Mouse (Mus musculus): ENCODE data around the gene Mtcl1. TPM values are rescaled to one million over a fixed set of nuclear protein-coding genes. Genes with fewer than 3 reads are reported as not detected.

The Mtcl1 gene
- polyA plus RNA-seq, 1 experiment from 2014 or later, result 1.7 TPM

- ATAC-seq (ENCODE audit: insufficient number of reproducible peaks, low FRiP score), result no peak
- H3K4me2 ChIP-seq, result peak overlapping the region; percentile 95
- no peaks in the 10 kb centered on the region for H3K36me3 ChIP-seq
- WGBS, result 6% methylated on average over 13 of the region's 13 CpGs
- H3K9ac ChIP-seq, result peak overlapping the region; percentile 79; the same call in 1 of the 2 replicates
- no peak overlapping the region for H3K27ac ChIP-seq (ENCODE audit: poor library complexity, severe bottlenecking)
- H3K4me1 ChIP-seq (replicated peaks), result peaks cover 21% of the 10 kb centered on the region
- H3K9me3 ChIP-seq (replicated peaks), result no peaks in the 10 kb centered on the region
- H3K4me3 ChIP-seq, result peak overlapping the region; percentile 70
- H3K27me3 ChIP-seq (replicated peaks), result peaks cover 45% of the 10 kb centered on the region
Measured at GRCm38 (mm10) chr17:66447978-66448377, 1.6 kb downstream of the Mtcl1 start.

- no peak overlapping the region for H3K27ac ChIP-seq (ENCODE audit: poor library complexity, severe bottlenecking)
- H3K36me3 ChIP-seq, result no peaks in the 10 kb centered on the region
- WGBS, result 48% methylated on average over 7 of the region's 7 CpGs
- H3K4me1 ChIP-seq (replicated peaks), result peaks cover 21% of the 10 kb centered on the region
- H3K4me2 ChIP-seq, result 0 out of 2 replicates have a peak overlapping the region, but pooled peaks have one; percentile 17
- no peaks in the 10 kb centered on the region for H3K9me3 ChIP-seq (replicated peaks)
- H3K27me3 ChIP-seq (replicated peaks), result peaks cover 35% of the 10 kb centered on the region
- H3K9ac ChIP-seq, result no peak overlapping the region
- ATAC-seq (ENCODE audit: insufficient number of reproducible peaks, low FRiP score), result no peak
- H3K4me3 ChIP-seq, result no peak overlapping the region
Measured at GRCm38 (mm10) chr17:66447007-66447312, 2.6 kb downstream of the Mtcl1 start.

- H3K4me1 ChIP-seq (replicated peaks), result peaks cover 21% of the 10 kb centered on the region
- no peak overlapping the region for H3K4me2 ChIP-seq
- no peak overlapping the region for H3K9ac ChIP-seq
Measured at GRCm38 (mm10) chr17:66446196-66447006, 3.1 kb downstream of the Mtcl1 start.

GRCm38 (mm10) chr17:66444059-66444700 lies 5.4 kb downstream of the Mtcl1 start:
- Histone ChIP-seq H3K27ac (ENCODE audit: poor library complexity, severe bottlenecking) (no peak overlapping the region), H3K27me3 (replicated peaks) (peaks cover 24% of the 10 kb centered on the region), H3K4me3 (no peak overlapping the region), H3K36me3 (no peaks in the 10 kb centered on the region), H3K4me1 (replicated peaks) (peaks cover 19% of the 10 kb centered on the region), H3K9ac (no peak overlapping the region), H3K9me3 (replicated peaks) (no peaks in the 10 kb centered on the region), H3K4me2 (no peak overlapping the region)
- ATAC-seq (ENCODE audit: insufficient number of reproducible peaks, low FRiP score), result no peak
- WGBS, result 69% methylated on average over 9 of the region's 9 CpGs

More at GRCm38 (mm10) chr17:66446196-66447006, 3.1 kb downstream of the Mtcl1 start:
- Histone ChIP-seq H3K9me3 (replicated peaks) (no peaks in the 10 kb centered on the region), H3K27me3 (replicated peaks) (peaks cover 30% of the 10 kb centered on the region), H3K27ac (ENCODE audit: poor library complexity, severe bottlenecking) (no peak overlapping the region), H3K36me3 (no peaks in the 10 kb centered on the region), H3K4me3 (no peak overlapping the region)
- 53% methylated on average over 7 of the region's 7 CpGs for WGBS
- no peak for ATAC-seq (ENCODE audit: insufficient number of reproducible peaks, low FRiP score)

GRCm38 (mm10) chr17:66439888-66440287 lies 9.7 kb downstream of the Mtcl1 start:
- no peaks in the 10 kb centered on the region for H3K27me3 ChIP-seq (replicated peaks)
- 68% methylated on average over 8 of the region's 8 CpGs for WGBS
- ATAC-seq (ENCODE audit: insufficient number of reproducible peaks, low FRiP score), result no peak
- H3K4me1 ChIP-seq (replicated peaks), result 0 out of 2 replicates have a peak, but pooled peaks cover 5% of the 10 kb centered on the region
- H3K9me3 ChIP-seq (replicated peaks), result no peaks in the 10 kb centered on the region
- H3K27ac ChIP-seq (ENCODE audit: poor library complexity, severe bottlenecking), result no peak overlapping the region
- H3K36me3 ChIP-seq, result no peaks in the 10 kb centered on the region
- no peak overlapping the region for H3K9ac ChIP-seq
- H3K4me3 ChIP-seq, result no peak overlapping the region
- H3K4me2 ChIP-seq, result no peak overlapping the region

- no peak for ATAC-seq (ENCODE audit: insufficient number of reproducible peaks, low FRiP score)
- H3K4me1 ChIP-seq (replicated peaks), result 0 out of 2 replicates have a peak, but pooled peaks cover 5% of the 10 kb centered on the region
- 29% methylated on average over 11 of the region's 11 CpGs for WGBS
- no peak overlapping the region for H3K4me3 ChIP-seq
- no peak overlapping the region for H3K9ac ChIP-seq
- H3K36me3 ChIP-seq, result 0 out of 2 replicates have a peak, but pooled peaks cover 2% of the 10 kb centered on the region
- no peaks in the 10 kb centered on the region for H3K27me3 ChIP-seq (replicated peaks)
- no peak overlapping the region for H3K27ac ChIP-seq (ENCODE audit: poor library complexity, severe bottlenecking)
- H3K4me2 ChIP-seq, result no peak overlapping the region
- H3K9me3 ChIP-seq (replicated peaks), result no peaks in the 10 kb centered on the region
Measured at GRCm38 (mm10) chr17:66439051-66439753, 10.3 kb downstream of the Mtcl1 start.

- Histone ChIP-seq H3K4me1 (replicated peaks) (0 out of 2 replicates have a peak, but pooled peaks cover 5% of the 10 kb centered on the region), H3K27me3 (replicated peaks) (no peaks in the 10 kb centered on the region)
Measured at GRCm38 (mm10) chr17:66438137-66438536, 11.4 kb downstream of the Mtcl1 start.

GRCm38 (mm10) chr17:66436811-66437210 lies 12.7 kb downstream of the Mtcl1 start:
- no peak overlapping the region for H3K4me3 ChIP-seq
- 0 out of 2 replicates have a peak, but pooled peaks cover 2% of the 10 kb centered on the region for H3K36me3 ChIP-seq
- H3K9me3 ChIP-seq (replicated peaks), result no peaks in the 10 kb centered on the region
- H3K9ac ChIP-seq, result no peak overlapping the region
- ATAC-seq (ENCODE audit: insufficient number of reproducible peaks, low FRiP score), result no peak
- whole genome bisulfite sequencing, result 79% methylated on average over 8 of the region's 8 CpGs
- H3K27me3 ChIP-seq (replicated peaks), result no peaks in the 10 kb centered on the region
- H3K4me1 ChIP-seq (replicated peaks), result 0 out of 2 replicates have a peak, but pooled peaks cover 5% of the 10 kb centered on the region
- no peak overlapping the region for H3K4me2 ChIP-seq
- no peak overlapping the region for H3K27ac ChIP-seq (ENCODE audit: poor library complexity, severe bottlenecking)

More at GRCm38 (mm10) chr17:66438137-66438536, 11.4 kb downstream of the Mtcl1 start:
- no peaks in the 10 kb centered on the region for H3K9me3 ChIP-seq (replicated peaks)
- no peak overlapping the region for H3K4me2 ChIP-seq
- 0 out of 2 replicates have a peak, but pooled peaks cover 2% of the 10 kb centered on the region for H3K36me3 ChIP-seq
- H3K27ac ChIP-seq (ENCODE audit: poor library complexity, severe bottlenecking), result no peak overlapping the region
- ATAC-seq (ENCODE audit: insufficient number of reproducible peaks, low FRiP score), result no peak
- H3K4me3 ChIP-seq, result no peak overlapping the region
- WGBS, result 75% methylated on average over 12 of the region's 12 CpGs
- no peak overlapping the region for H3K9ac ChIP-seq

GRCm38 (mm10) chr17:66435982-66436381 lies 13.6 kb downstream of the Mtcl1 start:
- Histone ChIP-seq H3K9ac (no peak overlapping the region), H3K4me3 (no peak overlapping the region), H3K4me1 (replicated peaks) (0 out of 2 replicates have a peak, but pooled peaks cover 5% of the 10 kb centered on the region), H3K9me3 (replicated peaks) (no peaks in the 10 kb centered on the region), H3K36me3 (0 out of 2 replicates have a peak, but pooled peaks cover 2% of the 10 kb centered on the region), H3K27ac (ENCODE audit: poor library complexity, severe bottlenecking) (no peak overlapping the region), H3K27me3 (replicated peaks) (no peaks in the 10 kb centered on the region), H3K4me2 (no peak overlapping the region)
- WGBS, result 91% methylated on average over 15 of the region's 15 CpGs
- no peak for ATAC-seq (ENCODE audit: insufficient number of reproducible peaks, low FRiP score)

- WGBS, result 89% methylated on average over 14 of the region's 14 CpGs
- ATAC-seq (ENCODE audit: insufficient number of reproducible peaks, low FRiP score), result no peak
- no peaks in the 10 kb centered on the region for H3K9me3 ChIP-seq (replicated peaks)
- H3K27me3 ChIP-seq (replicated peaks), result no peaks in the 10 kb centered on the region
- no peak overlapping the region for H3K4me2 ChIP-seq
- H3K9ac ChIP-seq, result no peak overlapping the region
- no peak overlapping the region for H3K27ac ChIP-seq (ENCODE audit: poor library complexity, severe bottlenecking)
- H3K4me1 ChIP-seq (replicated peaks), result 0 out of 2 replicates have a peak, but pooled peaks cover 5% of the 10 kb centered on the region
- H3K4me3 ChIP-seq, result no peak overlapping the region
- 0 out of 2 replicates have a peak, but pooled peaks cover 2% of the 10 kb centered on the region for H3K36me3 ChIP-seq
Measured at GRCm38 (mm10) chr17:66435007-66435406, 14.5 kb downstream of the Mtcl1 start.

GRCm38 (mm10) chr17:66434566-66434965 lies 15.0 kb downstream of the Mtcl1 start:
- Histone ChIP-seq H3K4me2 (no peak overlapping the region), H3K27me3 (replicated peaks) (no peaks in the 10 kb centered on the region), H3K9ac (no peak overlapping the region), H3K4me1 (replicated peaks) (0 out of 2 replicates have a peak, but pooled peaks cover 3% of the 10 kb centered on the region), H3K9me3 (replicated peaks) (no peaks in the 10 kb centered on the region), H3K36me3 (0 out of 2 replicates have a peak, but pooled peaks cover 2% of the 10 kb centered on the region), H3K4me3 (no peak overlapping the region), H3K27ac (ENCODE audit: poor library complexity, severe bottlenecking) (no peak overlapping the region)
- 83% methylated on average over 7 of the region's 7 CpGs for WGBS
- ATAC-seq (ENCODE audit: insufficient number of reproducible peaks, low FRiP score), result no peak

All from heart, embryonic 12.5 days (tissue).